Mouse (Mus musculus): ENCODE measurements around the gene Acly.
"Not testable (repeated sequence)": the region's sequence is repeated elsewhere in the genome, so short reads cannot be mapped to it uniquely, and the experiment has no call there.

DNA sequence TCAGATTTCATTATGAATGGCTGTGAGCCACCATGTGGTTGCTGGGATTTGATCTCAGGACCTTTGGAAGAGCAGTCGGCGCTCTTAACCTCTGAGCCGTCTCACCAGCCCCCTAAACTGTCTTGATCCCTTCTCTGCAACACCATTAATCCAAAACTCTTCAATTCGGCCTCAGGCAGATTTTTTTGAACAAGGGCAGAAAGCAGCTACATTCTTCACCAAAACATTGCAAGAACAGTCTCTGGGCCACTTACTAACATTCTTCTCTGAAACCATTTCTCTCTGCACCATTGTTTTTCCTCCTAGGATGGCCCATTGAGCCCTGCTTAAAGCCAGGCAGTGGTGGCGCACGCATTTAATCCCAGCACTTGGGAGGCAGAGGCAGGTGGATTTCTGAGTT lies 7.0 kb upstream of the Acly start:
- TF ChIP-seq CTCF, POLR2A (IDR thresholded peaks at IDR 0.05; ENCODE audit: extremely low read depth, insufficient read depth, low read length): not testable (repeated sequence)
